Mouse (Mus musculus): ENCODE measurements around the gene Trim67.
"Not testable (repeated sequence)": the region's sequence is repeated elsewhere in the genome, so short reads cannot be mapped to it uniquely, and the experiment has no call there.

Gene Trim67

DNA sequence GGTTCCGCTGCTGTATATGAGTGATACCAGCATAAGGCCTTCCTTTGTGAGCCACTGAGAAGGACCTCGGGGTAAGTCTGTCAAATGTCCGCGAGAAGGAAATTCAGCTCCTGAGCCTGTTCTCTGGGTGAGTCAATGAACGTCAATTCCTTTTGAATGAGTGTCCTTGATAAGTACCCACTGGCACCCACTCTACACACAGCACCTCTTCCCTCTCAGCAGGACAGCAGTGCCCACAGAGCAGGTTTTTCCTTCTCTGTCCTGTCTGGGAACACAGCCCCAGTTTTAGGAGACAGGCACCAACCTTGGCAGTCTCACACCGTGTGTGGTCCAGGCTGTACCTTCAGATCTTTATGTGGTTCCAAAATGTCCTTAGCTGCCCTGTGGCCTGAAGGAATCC lies 39.0 kb downstream of the Trim67 start:
- in situ Hi-C loops (cut with MboI, MseI) = no loop called here

DNA sequence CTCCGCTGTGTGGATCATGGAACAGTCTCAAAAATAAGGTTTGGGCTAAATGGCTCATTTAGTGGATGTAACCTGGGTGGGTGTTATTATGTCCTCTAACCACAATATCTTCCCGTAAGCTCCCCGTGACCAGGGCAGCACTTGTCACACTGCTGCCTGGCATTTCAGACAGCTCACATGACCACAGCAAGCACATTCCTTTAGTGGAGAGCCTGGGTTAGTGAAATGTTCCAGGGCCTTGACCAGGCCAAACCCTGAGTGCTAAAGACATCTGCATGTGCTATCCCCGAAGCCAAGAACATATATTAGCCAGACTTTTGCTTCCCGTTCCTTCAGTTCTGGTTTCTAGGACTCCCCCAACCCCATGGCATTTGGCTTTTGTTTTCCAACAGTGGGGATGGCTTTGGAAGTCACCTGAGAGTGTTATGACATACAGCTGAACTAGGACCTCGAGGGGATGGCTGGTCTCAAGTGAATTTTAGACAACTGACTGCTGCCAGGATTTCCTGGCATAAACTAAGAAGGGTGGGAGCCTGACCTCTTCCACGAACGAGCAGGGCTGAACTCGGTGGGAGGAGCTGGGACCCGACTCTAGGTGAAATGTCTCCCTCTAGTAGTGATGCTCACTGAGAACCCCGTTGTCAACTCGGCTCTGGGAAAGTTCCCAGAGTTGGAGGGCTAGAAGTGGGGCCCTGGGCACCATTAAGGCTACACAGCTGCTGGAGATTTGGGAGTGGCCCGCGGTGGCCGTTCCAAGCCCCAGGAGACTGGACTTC lies 40.7 kb downstream of the Trim67 start:
- in situ Hi-C loops (cut with MboI, MseI) = no loop called here

DNA sequence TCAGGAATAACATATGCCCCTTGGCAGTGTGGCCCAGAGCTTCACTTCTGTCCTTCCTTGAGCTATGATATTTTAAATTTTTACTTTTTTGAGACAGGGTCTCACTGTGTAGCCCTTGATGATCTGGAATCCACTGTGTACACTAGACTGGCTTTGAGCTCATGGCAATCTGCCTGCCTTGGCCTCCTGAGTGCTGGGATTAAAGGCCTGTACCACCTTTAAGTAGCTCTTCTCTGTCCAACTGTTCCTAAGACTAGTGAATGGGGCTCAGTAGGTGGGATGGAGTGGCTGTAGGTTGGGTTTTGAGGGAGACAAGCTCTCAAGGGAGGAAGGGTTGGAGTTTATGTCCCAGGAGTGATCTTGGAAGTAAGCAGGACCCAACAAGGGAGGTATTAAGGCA lies 43.0 kb downstream of the Trim67 start:
- in situ Hi-C loops (cut with MboI, MseI) = no loop called here

DNA sequence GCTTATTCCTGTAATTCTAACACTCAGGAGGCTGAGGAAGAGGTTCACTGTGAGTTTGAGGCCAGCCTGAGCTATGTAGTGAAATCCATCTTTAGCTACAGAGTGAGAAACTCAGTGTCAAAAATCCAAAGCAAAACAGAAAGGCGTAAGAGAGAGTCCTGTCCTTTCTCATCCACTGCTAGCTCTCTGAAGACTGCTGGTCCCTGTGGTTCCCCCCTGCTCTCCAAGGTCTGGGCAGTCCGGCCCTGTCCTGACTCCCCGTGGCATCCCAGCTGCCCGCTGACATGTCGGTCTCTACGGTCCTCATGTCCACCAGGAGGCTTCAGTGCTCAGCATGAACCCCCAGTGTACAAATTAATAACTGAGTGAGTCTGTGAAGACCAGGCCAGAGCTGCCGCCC lies 43.4 kb downstream of the Trim67 start:
- in situ Hi-C loops (cut with MboI, MseI) = no loop called here

DNA sequence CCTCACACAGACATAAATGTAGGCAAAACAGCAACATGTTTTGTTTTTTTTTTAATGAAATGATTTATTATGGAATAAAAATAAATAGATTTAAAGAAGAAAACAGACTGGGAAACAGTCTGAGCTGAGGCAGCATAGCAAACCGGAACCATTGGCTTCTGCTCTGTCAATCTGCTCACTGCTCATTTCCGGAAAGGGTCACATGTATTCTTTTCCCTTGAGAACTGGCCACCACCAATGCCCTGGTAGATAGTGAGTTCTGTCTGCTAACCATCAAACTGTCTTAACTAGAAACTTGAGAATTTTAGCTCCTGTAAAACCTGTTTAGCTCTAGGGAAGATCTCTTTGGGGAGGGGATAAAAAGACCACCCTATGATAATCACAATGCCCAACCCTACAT lies 44.0 kb downstream of the Trim67 start:
- in situ Hi-C loops (cut with MboI, MseI) = no loop called here

DNA sequence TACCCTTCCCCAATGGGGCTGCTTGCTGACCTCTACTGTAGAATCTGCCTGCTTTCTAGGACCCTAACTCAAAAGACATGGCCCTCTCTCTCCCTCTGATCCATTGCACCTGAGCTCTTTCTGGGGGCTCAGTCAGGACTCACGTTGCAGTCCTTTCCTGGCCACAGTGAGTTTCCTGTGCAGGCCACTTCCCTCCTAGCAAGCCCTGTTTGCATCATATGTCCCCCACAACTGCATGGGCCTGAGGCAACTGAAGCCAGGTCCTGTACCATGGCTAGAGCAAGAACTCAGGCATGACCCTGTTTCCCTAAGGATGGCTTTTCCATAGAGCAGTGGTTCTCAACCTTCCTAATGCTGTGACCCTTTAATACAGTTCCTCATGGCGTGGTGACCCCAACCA lies 45.1 kb downstream of the Trim67 start:
- in situ Hi-C loops (cut with MboI, MseI) = no loop called here

DNA sequence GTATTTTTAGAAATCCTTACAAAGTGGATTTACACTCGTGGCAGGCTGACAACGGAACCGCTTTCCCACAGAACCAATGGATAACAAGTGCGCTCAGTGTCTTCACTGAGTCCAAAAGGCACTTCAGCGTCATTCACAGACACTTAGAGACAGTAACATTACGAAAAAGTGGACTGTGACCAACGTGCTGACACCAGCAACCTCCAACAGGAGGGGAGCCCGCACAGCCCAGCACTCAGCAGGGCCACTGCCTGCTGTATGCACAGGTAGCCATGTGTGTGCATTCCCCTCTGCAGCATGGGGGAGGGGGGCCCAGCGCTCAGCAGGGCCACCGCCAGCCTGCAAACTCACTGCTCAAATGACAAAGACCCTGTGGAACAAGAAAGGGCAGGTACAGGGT lies 46.5 kb downstream of the Trim67 start:
- in situ Hi-C loops (cut with MboI, MseI) = no loop called here

DNA sequence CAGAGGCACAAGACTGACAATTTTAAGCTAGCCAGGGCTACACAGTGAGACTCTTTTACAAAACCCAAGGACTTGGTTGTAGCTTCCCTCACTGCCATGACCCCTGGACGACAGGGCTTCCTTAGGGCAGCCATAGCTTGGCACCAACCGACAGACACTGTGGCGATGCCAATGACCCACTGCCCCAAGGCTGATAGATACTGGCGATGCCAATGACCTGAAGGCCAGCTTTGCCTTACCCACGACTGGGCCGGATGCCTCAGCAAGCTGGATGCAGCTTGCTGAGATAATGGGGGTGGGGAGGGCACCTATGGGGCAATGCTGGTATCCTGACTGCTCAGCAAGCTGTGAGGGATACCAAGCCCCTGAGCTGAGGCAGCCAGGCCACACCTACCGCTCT lies 48.0 kb downstream of the Trim67 start:
- in situ Hi-C loops (cut with MboI, MseI) = no loop called here

DNA sequence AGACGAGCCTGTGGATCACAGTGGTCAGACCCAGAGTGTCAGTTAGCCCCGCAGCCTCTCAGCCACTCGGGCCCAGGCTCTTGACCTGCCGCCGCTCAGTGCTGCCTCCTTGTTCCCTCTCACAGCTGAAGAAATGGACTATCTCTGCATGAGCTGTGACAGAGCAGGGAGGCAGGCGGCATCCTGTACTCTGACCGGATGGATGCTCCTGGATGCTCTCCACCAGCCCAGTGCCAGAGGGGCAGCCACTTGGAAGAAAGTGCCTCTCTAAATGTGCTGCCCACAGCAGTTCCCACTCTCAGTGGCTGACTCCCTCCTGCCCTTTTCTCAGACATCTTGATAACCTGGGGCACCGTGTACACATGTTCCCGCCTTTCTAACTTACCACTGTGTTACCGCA lies 48.9 kb downstream of the Trim67 start:
- in situ Hi-C loops (cut with MboI, MseI) = no loop called here

DNA sequence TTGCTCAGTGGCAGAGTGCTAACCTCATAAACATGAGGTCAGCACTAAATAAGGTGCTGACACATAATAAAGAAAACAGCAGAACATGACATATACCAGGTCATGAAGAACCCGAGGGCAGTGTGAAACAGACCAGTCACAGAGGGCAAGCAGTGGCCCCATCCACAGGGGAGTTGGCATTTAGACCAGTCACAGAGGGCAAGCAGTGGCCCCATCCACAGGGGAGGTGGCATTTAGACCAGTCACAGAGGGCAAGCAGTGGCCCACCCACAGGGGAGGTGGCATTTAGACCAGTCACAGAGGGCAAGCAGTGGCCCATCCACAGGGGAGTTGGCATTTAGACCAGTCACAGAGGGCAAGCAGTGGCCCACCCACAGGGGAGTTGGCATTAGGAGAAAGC lies 50.0 kb downstream of the Trim67 start:
- in situ Hi-C loops (cut with MboI, MseI) = not testable (repeated sequence)

DNA sequence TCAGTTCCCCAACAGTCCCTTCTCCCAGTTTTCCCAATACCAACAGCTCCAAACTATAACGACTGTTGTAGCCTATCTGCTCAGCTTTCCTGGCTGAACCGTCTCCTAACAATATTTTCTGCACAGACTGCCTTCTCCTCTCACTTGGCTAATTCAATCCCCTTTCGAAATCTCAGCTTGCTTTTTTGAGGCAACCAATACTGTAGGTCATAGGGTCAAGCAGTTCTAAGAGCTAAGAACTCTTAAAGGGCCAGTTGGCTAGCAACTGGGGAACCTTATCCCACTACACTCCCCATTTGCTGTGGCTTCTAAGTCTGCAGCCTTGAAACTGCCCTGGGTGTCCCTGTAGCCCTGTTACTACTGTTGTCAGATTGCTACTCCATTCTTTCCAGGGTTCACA lies 52.2 kb downstream of the Trim67 start:
- in situ Hi-C loops (cut with MboI, MseI) = no loop called here

DNA sequence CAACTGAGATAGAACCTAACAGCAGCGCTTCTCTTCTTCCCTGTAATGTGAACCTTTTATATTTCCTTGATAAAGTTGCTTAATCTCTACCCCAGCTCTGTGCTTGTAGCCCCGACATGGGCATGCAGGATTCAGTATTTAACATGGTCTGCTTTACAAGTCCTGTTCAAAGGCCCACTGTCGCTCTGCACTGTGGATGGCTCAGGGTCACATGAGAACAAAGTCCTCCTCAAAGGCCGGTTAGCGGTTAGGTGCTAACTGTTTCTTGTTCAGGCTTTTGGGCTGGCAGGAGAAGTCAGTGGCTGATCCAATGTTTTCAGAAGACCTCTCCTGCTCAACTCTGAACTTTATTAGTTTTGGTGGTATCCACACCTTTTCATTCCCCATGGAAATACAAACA lies 52.7 kb downstream of the Trim67 start:
- in situ Hi-C loops (cut with MboI, MseI) = no loop called here

DNA sequence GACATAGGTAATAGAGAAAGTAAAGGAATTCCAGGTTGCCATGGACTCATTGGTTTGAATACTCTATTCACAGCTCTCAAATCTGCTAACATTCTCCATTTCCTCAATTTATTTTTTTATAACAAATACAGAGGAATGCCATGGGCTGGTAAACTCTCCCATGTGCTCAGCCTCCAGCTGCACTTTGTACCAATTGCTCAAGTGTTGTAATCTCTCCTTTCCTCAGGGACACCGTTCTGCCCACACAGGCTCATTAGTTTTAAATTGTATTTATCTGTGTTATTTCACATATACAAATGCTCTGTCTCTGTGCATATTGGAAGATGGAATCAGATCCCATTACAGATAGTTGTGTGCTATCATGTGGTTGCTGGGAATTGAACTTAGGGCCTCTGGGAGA lies 60.6 kb downstream of the Trim67 start:
- in situ Hi-C loops (cut with MboI, MseI) = no loop called here

DNA sequence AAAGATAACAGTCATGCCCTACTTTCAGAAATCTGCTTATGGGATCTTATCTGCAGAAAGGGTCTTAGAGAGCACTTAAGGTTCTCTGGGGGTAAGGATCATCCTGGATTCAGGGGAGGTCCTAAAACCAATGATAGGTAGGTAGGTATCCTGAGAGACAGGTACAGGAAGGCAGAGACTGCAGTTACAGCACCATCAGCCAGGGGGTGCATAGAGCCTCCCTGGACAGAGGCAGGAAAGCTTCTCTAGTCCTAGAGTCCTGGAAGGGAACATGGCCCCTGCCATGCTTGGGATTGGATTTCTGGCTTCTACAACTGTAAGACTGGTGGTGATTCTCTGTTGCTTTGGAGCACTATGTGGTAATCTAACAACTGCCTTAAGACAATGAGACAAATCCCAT lies 66.6 kb downstream of the Trim67 start:
- in situ Hi-C loops (cut with MboI, MseI) = no loop called here

DNA sequence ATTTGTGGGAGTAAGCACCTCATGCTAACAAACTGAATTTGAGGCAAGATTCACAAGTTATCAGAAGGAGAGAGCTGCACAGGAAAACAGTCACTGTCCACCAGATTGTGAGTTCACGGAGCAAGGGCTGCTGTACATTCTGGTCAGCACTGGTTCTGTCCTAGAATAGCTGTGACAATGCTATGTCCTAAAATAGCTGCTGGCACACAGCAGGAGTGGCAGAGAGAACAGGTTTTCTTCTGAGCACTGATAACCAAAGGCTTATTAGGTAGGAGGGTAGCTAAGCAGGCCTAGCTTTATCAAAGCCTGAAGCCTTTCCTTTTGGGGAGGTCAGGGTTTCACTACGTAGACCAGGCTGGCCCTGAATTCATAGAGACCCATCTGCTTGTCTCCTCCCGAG lies 67.3 kb downstream of the Trim67 start:
- in situ Hi-C loops (cut with MboI, MseI) = no loop called here

DNA sequence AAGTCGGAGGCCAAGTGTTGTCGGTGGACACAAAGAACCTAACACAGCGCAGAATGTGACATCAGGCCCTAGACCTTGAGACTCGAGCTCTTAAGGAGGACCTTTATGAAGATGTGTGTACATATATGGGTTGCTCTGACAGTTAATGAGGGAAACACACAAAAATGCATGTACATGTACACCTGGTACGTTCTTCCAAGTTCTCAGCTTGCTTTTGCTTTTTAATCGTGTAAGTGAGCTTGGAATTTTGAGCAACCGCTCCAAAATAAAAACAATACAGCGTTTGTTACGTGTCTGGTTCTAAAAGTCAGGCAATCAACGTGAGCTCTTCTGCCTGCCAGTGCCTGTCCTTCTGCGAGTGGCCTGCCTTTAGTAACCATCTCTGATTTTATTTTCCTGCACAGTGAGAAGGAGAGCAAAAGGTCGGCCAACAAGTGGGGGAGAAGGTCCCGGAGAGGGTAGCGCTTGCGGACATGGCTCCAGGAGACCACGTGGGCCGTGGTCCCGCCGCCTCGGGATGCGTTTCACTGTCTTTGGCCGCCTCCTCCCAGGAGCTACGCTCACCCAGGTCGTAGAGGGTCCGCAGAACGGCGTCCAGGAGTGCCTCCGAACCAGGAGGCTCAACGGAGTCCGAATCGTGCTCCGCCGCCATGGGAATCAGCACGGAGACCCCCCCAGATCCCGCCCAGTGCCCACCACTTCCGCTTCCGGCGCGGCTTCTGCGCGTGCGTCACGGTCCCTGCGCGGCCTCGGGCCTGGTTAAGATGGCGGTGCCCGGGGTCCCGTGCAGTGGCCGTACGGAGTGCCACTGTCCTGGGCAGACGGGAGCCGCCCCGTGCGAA lies 69.7 kb downstream of the Trim67 start, which contains the start of the genes Gnpat and 2810004N23Rik:
Gene Gnpat, plus strand, starts transcription at position 713 of the 842 bp plus-strand sequence.
Gene 2810004N23Rik, minus strand, starts transcription at position 800 of the 842 bp plus-strand sequence.
- in situ Hi-C loops (cut with MboI, MseI) = no loop called here

DNA sequence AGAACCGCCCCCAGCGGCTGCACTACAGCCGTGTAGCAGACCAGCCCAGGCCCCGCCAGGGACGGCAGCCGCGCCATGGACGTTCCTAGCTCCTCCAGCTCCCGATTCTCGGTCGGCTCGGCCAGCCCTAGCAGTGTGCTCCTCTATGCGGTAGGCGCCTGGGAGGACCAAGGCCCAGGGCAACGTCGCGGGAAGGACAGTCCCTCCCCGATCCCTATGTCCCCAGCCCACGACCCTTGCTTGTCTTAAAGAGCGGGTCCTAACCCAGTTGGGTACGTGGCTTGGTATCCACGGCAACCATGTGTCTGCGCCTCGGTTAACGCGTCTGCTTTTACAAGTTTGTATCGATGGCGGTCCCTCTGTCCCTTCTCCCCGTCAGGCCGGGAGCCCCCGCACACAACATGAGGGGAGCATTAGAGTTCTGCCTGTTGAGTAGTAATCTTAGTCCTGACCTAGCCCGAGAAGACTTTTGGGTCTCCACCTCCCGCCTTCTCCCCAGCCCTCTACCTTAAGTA lies 70.3 kb downstream of the Trim67 start:
- in situ Hi-C loops (cut with MboI, MseI) = no loop called here

DNA sequence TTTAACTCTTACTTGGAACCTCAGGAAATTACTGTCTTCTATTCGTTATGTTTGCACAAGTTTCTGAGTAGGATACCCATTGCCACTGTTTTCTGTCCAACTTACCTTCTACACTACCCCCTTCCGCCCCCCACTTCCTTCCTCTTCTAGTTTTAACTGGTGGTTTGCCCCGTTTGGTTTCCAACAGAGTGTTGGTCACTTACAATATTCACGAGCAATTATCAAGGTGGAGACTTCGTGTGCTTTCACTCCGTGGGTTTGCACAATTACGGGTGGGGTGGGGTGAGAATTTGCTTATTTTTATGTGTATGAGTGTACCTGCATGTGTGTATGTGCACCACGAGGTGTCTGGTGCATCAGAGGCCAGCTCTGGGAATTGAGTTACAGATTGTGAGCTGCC lies 70.8 kb downstream of the Trim67 start:
- in situ Hi-C loops (cut with MboI, MseI) = no loop called here

DNA sequence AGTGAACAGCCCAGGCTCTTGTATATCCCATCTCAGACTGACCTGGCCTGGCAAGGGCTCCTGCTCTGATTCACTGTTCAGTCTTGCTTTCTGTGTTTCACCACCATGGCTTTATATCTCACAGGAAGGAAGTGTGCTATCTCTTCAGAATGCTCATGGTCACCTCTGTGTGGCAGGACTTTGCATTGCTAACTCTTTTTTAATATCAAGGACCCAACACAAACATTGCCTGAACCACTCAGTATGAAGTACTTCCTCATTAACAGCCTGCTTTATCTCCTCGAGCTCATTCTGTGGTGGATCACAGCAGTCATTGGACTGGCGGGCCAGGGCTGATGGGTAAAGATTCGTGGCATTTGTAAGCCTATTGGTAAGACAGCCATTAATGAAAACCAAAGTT lies 73.8 kb downstream of the Trim67 start:
- in situ Hi-C loops (cut with MboI, MseI) = no loop called here

DNA sequence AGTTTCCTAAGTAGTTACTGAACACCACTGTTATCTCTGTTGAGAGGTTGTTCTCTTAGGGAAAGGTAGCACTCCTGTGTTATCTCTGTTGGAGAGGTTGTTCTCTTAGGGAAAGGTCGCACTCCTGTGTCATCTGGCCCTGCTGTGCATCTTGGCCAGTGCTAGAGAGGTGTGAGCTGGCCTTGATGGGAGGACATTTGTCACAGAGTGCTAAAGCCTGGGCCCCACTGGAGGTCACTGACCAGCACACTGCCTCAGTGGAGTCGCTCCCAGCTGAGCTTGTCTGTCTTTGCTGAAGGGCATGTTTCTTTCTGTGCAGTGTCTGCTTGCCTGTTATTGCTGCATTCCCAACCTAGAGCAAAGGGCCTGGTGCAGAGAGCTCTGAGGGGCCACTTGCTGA lies 74.2 kb downstream of the Trim67 start:
- in situ Hi-C loops (cut with MboI, MseI) = no loop called here

DNA sequence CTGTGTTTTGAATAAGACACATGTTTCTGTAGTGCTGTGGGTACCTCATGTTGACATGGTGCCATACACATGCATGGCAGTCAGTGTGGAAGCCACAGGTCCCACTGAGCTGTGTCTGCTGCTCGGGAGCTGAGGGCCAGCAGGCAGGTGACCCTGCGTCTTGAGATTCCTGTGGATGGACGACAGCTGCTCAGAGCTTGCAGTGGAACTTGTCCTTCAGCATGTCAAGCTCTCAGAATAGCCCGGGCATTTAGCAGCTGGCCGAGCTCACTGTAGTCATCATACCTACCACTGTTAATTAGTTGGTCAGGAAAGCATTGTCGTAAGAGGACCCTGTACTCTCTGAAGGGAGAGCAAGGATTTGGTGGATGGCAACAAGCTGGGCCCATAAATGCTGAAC lies 76.8 kb downstream of the Trim67 start:
- in situ Hi-C loops (cut with MboI, MseI) = no loop called here

DNA sequence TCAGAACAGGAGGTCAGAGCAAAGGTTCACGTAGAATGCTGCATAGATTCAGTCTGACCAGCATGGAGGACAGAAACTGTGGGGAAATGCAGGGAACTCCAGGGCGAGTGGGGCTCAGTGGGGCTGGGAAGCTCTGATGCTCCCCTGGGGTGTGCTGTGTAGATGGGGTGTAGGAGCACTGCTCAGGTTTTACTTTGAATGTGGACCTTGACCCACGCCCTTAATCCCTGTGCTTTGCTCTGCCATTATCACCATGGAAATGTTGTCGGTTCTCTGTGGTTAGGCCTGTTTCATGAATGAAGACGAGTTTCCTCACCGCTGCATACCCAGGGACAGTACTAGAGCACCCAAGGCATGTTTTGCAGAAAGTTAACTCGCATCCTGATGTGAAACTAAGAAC lies 78.6 kb downstream of the Trim67 start:
- in situ Hi-C loops (cut with MboI, MseI) = no loop called here

DNA sequence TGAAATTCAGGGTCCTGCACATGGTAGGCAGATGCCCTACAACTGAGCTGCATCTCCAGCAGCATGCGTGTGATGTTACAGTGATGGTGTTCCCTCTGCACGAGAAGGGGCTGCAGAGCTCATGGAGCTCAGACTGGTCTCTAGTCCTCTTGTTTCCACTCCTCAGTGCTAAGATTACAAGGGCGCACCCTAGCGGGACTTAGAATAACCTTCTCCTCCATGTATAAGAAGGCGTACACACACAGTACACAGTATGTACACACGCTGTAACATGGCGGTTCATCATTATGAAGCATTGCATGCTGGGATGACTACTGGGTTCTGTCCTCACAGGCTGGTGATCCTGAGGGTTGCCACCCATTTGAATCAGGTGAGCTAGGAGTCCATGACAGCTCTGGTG lies 79.2 kb downstream of the Trim67 start:
- in situ Hi-C loops (cut with MboI, MseI) = no loop called here

Measured in T-helper 2 cell (primary cell).